Mouse (Mus musculus): ENCODE measurements around the gene Nell1.

- no peak for TF ChIP-seq POLR2A (IDR thresholded peaks at IDR 0.05; ENCODE audit: borderline replicate concordance, extremely low read depth, low read depth, low read length)
- no peak for TF ChIP-seq CTCF (IDR thresholded peaks at IDR 0.05; ENCODE audit: insufficient read depth, low read length)
Observed at GRCm38 (mm10) chr7:50629186-50629585, 654.5 kb downstream of the Nell1 start.

All from lung, adult 2 months (tissue).